Mouse (Mus musculus): ENCODE measurements around the gene Tnnt2. TPM values are rescaled to one million over a fixed set of nuclear protein-coding genes. Genes with fewer than 3 reads are reported as not detected.

Gene Tnnt2
- polyA plus RNA-seq, 1 experiment from 2014 or later = 0.58 TPM

GRCm38 (mm10) chr1:135847611-135848351, 11.6 kb downstream of the Tnnt2 start:
- H3K4me1 ChIP-seq (replicated peaks) = peaks cover 12% of the 10 kb centered on the region
- no peak overlapping the region for H3K4me2 ChIP-seq
- no peak for ATAC-seq (ENCODE audit: low FRiP score, low read depth)
- no peaks in the 10 kb centered on the region for H3K27me3 ChIP-seq
- H3K36me3 ChIP-seq = no peaks in the 10 kb centered on the region
- no peak overlapping the region for H3K4me3 ChIP-seq
- H3K27ac ChIP-seq (replicated peaks) = no peak overlapping the region
- 81% methylated on average over 17 of the region's 17 CpGs for WGBS
- H3K9ac ChIP-seq = no peak overlapping the region
- no peaks in the 10 kb centered on the region for H3K9me3 ChIP-seq

- no peak overlapping the region for H3K27ac ChIP-seq (replicated peaks)
- no peaks in the 10 kb centered on the region for H3K27me3 ChIP-seq
- no peak overlapping the region for H3K9ac ChIP-seq
- H3K4me1 ChIP-seq (replicated peaks) = peaks cover 15% of the 10 kb centered on the region
- no peak overlapping the region for H3K4me2 ChIP-seq
- 72% methylated on average over 12 of the region's 12 CpGs for WGBS
- no peaks in the 10 kb centered on the region for H3K36me3 ChIP-seq
- ATAC-seq (ENCODE audit: low FRiP score, low read depth) = no peak
- H3K9me3 ChIP-seq = no peaks in the 10 kb centered on the region
- no peak overlapping the region for H3K4me3 ChIP-seq
These were observed 14.8 kb downstream of the Tnnt2 start for GRCm38 (mm10) chr1:135850722-135851512.

- Histone ChIP-seq H3K4me3 (no peak overlapping the region), H3K9ac (no peak overlapping the region), H3K27me3 (no peaks in the 10 kb centered on the region), H3K9me3 (no peaks in the 10 kb centered on the region), H3K27ac (replicated peaks) (no peak overlapping the region), H3K36me3 (no peaks in the 10 kb centered on the region), H3K4me1 (replicated peaks) (peaks cover 15% of the 10 kb centered on the region), H3K4me2 (no peak overlapping the region)
- ATAC-seq (ENCODE audit: low FRiP score, low read depth) = peak; percentile 20; the same call in 1 of the 2 replicates
- WGBS = 34% methylated on average over 13 of the region's 13 CpGs
These were observed 16.0 kb downstream of the Tnnt2 start for GRCm38 (mm10) chr1:135852044-135852756.

GRCm38 (mm10) chr1:135853200-135853599, 17.0 kb downstream of the Tnnt2 start:
- Histone ChIP-seq H3K27ac (replicated peaks) (no peak overlapping the region), H3K36me3 (no peaks in the 10 kb centered on the region), H3K4me3 (no peak overlapping the region), H3K9me3 (no peaks in the 10 kb centered on the region), H3K4me2 (no peak overlapping the region), H3K9ac (no peak overlapping the region), H3K27me3 (no peaks in the 10 kb centered on the region), H3K4me1 (replicated peaks) (peaks cover 15% of the 10 kb centered on the region)
- no peak for ATAC-seq (ENCODE audit: low FRiP score, low read depth)
- WGBS = 89% methylated on average over 4 of the region's 4 CpGs

- H3K27ac ChIP-seq (replicated peaks) = no peak overlapping the region
- H3K4me1 ChIP-seq (replicated peaks) = peaks cover 15% of the 10 kb centered on the region
- no peak overlapping the region for H3K4me2 ChIP-seq
- no peak overlapping the region for H3K4me3 ChIP-seq
- H3K9ac ChIP-seq = no peak overlapping the region
- no peaks in the 10 kb centered on the region for H3K36me3 ChIP-seq
- H3K9me3 ChIP-seq = no peaks in the 10 kb centered on the region
- no peaks in the 10 kb centered on the region for H3K27me3 ChIP-seq
- WGBS = 88% methylated on average over 6 of the region's 6 CpGs
- no peak for ATAC-seq (ENCODE audit: low FRiP score, low read depth)
These were observed 18.6 kb downstream of the Tnnt2 start for GRCm38 (mm10) chr1:135854591-135855343.

GRCm38 (mm10) chr1:135855344-135855687, 19.2 kb downstream of the Tnnt2 start:
- Histone ChIP-seq H3K9me3 (no peaks in the 10 kb centered on the region), H3K27ac (replicated peaks) (no peak overlapping the region), H3K36me3 (no peaks in the 10 kb centered on the region), H3K4me1 (replicated peaks) (peaks cover 15% of the 10 kb centered on the region), H3K9ac (no peak overlapping the region), H3K4me2 (no peak overlapping the region), H3K4me3 (no peak overlapping the region), H3K27me3 (no peaks in the 10 kb centered on the region)
- no peak for ATAC-seq (ENCODE audit: low FRiP score, low read depth)
- 96% methylated on average over 1 of the region's 1 CpGs for WGBS

- Histone ChIP-seq H3K36me3 (no peaks in the 10 kb centered on the region), H3K27me3 (no peaks in the 10 kb centered on the region), H3K9ac (no peak overlapping the region), H3K4me1 (replicated peaks) (peaks cover 15% of the 10 kb centered on the region), H3K4me2 (no peak overlapping the region), H3K4me3 (no peak overlapping the region), H3K9me3 (no peaks in the 10 kb centered on the region), H3K27ac (replicated peaks) (no peak overlapping the region)
- WGBS = 92% methylated on average over 4 of the region's 4 CpGs
- no peak for ATAC-seq (ENCODE audit: low FRiP score, low read depth)
These were observed 19.9 kb downstream of the Tnnt2 start for GRCm38 (mm10) chr1:135856070-135856469.

GRCm38 (mm10) chr1:135857137-135857775, 21.1 kb downstream of the Tnnt2 start:
- peaks cover 8% of the 10 kb centered on the region for H3K4me1 ChIP-seq (replicated peaks)
- no peaks in the 10 kb centered on the region for H3K27me3 ChIP-seq
- no peak overlapping the region for H3K4me2 ChIP-seq
- H3K9me3 ChIP-seq = no peaks in the 10 kb centered on the region
- no peak overlapping the region for H3K9ac ChIP-seq
- H3K4me3 ChIP-seq = no peak overlapping the region
- WGBS = 64% methylated on average over 11 of the region's 11 CpGs
- H3K36me3 ChIP-seq = no peaks in the 10 kb centered on the region
- ATAC-seq (ENCODE audit: low FRiP score, low read depth) = no peak
- no peak overlapping the region for H3K27ac ChIP-seq (replicated peaks)

GRCm38 (mm10) chr1:135858533-135858932, 22.4 kb downstream of the Tnnt2 start:
- Histone ChIP-seq H3K4me1 (replicated peaks) (no peaks in the 10 kb centered on the region), H3K9me3 (no peaks in the 10 kb centered on the region), H3K27ac (replicated peaks) (no peak overlapping the region), H3K4me2 (no peak overlapping the region), H3K36me3 (no peaks in the 10 kb centered on the region), H3K9ac (no peak overlapping the region), H3K4me3 (no peak overlapping the region), H3K27me3 (no peaks in the 10 kb centered on the region)
- no peak for ATAC-seq (ENCODE audit: low FRiP score, low read depth)
- 95% methylated on average over 7 of the region's 7 CpGs for WGBS

- H3K27ac ChIP-seq (replicated peaks) = no peak overlapping the region
- ATAC-seq (ENCODE audit: low FRiP score, low read depth) = no peak
- no peak overlapping the region for H3K4me3 ChIP-seq
- H3K9me3 ChIP-seq = no peaks in the 10 kb centered on the region
- H3K9ac ChIP-seq = no peak overlapping the region
- no peaks in the 10 kb centered on the region for H3K4me1 ChIP-seq (replicated peaks)
- WGBS = 89% methylated on average over 5 of the region's 5 CpGs
- H3K27me3 ChIP-seq = no peaks in the 10 kb centered on the region
- no peaks in the 10 kb centered on the region for H3K36me3 ChIP-seq
- no peak overlapping the region for H3K4me2 ChIP-seq
These were observed 24.9 kb downstream of the Tnnt2 start for GRCm38 (mm10) chr1:135861091-135861490.

- Histone ChIP-seq H3K4me2 (no peak overlapping the region), H3K27me3 (no peaks in the 10 kb centered on the region)
- WGBS = 73% methylated on average over 9 of the region's 9 CpGs
These were observed 25.9 kb downstream of the Tnnt2 start for GRCm38 (mm10) chr1:135861980-135862552.

More at GRCm38 (mm10) chr1:135861980-135862552, 25.9 kb downstream of the Tnnt2 start:
- no peak overlapping the region for H3K4me3 ChIP-seq
- no peaks in the 10 kb centered on the region for H3K4me1 ChIP-seq (replicated peaks)
- H3K9ac ChIP-seq = no peak overlapping the region
- no peaks in the 10 kb centered on the region for H3K9me3 ChIP-seq
- ATAC-seq (ENCODE audit: low FRiP score, low read depth) = no peak
- no peaks in the 10 kb centered on the region for H3K36me3 ChIP-seq
- H3K27ac ChIP-seq (replicated peaks) = no peak overlapping the region
